Mouse (Mus musculus): ENCODE measurements at regions not wholly inside any gene's neighbourhood (a gene's known extent, or its start where the extent isn't known, plus 50 kb on each side); places are given as distances from the start of the nearest gene placed in this dataset.

DNA sequence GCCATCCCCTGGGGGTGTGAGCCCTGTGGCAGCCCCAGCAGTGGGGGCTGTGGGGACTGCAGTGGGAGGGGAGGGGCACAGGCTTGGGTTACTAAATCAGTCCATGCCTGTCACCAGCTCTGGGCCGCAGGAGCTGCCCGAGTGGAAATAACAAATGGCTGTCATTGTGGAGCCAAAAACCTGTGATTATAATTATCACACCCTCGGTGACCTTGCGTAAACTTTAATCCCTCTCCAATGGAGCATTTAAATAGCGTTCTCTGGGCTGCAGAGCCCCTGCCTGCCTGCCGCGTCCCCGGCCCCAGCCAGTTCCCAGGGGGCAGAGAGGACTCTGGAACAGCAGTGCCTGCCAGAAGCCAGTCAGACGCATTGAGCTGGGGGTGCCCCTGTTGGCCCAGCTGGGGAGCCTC, 54.4 kb upstream of the Nkx1-1 start:
- H3K79me3 ChIP-seq (ENCODE audit: low read depth), result no peaks in the 10 kb centered on the region
- no peaks in the 10 kb centered on the region for H3K79me2 ChIP-seq (ENCODE audit: control insufficient read depth, insufficient read depth)
- no peak overlapping the region for H3ac ChIP-seq (ENCODE audit: control insufficient read depth, insufficient read length, low read depth)
- no peaks in the 10 kb centered on the region for H3K36me3 ChIP-seq (ENCODE audit: control insufficient read depth, insufficient read depth)
- H3K27me3 ChIP-seq (ENCODE audit: control insufficient read depth, insufficient read depth, insufficient read length), result peaks cover 79% of the 10 kb centered on the region
- H3K4me3 ChIP-seq (ENCODE audit: insufficient read depth, poor library complexity, severe bottlenecking), result no peak overlapping the region
- TF ChIP-seq MYOD1 (IDR thresholded peaks at IDR 0.05; ENCODE audit: control insufficient read depth, insufficient read length, low read depth) (no peak), CEBPB (IDR thresholded peaks at IDR 0.05; ENCODE audit: low read depth) (no peak), USF1 (IDR thresholded peaks at IDR 0.05; ENCODE audit: low read depth) (no peak), MAX (IDR thresholded peaks at IDR 0.05) (no peak), CTCF (IDR thresholded peaks at IDR 0.05; ENCODE audit: control insufficient read depth, insufficient read depth, insufficient read length) (no peak), FOSL1 (IDR thresholded peaks at IDR 0.05; ENCODE audit: insufficient read depth, low read length, poor library complexity, severe bottlenecking) (no peak), MYOG (IDR thresholded peaks at IDR 0.05; ENCODE audit: control insufficient read depth, extremely low read depth, insufficient read length) (no peak)

DNA sequence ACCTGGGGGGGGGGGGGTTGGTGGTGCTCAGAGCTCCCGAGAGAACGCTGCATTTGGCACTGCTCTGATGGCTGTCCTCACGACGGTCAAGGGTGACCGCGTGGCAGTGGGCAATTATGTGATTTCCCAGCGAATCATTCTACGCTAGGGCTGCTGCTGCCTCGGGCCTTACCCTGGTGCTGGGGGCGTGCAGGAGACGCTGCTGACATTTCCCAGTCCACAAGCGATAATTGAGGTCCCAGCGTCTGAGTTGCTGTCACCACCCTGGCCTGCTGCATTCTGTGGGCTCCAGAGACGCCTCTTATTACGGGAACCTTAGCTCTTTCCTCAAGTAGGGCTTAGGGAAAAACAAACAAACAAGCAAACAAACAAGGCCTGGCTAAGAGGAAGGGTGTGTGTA, 52.0 kb upstream of the Nkx1-1 start:
- no peak overlapping the region for H3K4me3 ChIP-seq (ENCODE audit: insufficient read depth, poor library complexity, severe bottlenecking)
- no peaks in the 10 kb centered on the region for H3K79me3 ChIP-seq (ENCODE audit: low read depth)
- H3K27me3 ChIP-seq (ENCODE audit: control insufficient read depth, insufficient read depth, insufficient read length), result peaks cover 87% of the 10 kb centered on the region
- TF ChIP-seq MYOG (IDR thresholded peaks at IDR 0.05; ENCODE audit: control insufficient read depth, extremely low read depth, insufficient read length), result no peak
- no peak for TF ChIP-seq CTCF (IDR thresholded peaks at IDR 0.05; ENCODE audit: control insufficient read depth, insufficient read depth, insufficient read length)
- no peak for TF ChIP-seq USF1 (IDR thresholded peaks at IDR 0.05; ENCODE audit: low read depth)
- H3ac ChIP-seq (ENCODE audit: control insufficient read depth, insufficient read length, low read depth), result no peak overlapping the region
- no peaks in the 10 kb centered on the region for H3K36me3 ChIP-seq (ENCODE audit: control insufficient read depth, insufficient read depth)
- H3K79me2 ChIP-seq (ENCODE audit: control insufficient read depth, insufficient read depth), result no peaks in the 10 kb centered on the region

All from C2C12 (cell line).